Mouse (Mus musculus) left cerebral cortex, adult 2 months (tissue): ENCODE data around the gene Snx14. TPM values are rescaled to one million over a fixed set of nuclear protein-coding genes. Genes with fewer than 3 reads are reported as not detected.

ENCODE experiments used
- DNase-seq, 2 experiments: peaks; one replicate each; pipeline ENCODE4 v3.0.0; 2021 to 2022; ENCODE audit warnings: low spot score in 2 of 2, mixed read lengths in 1 of 2; ENCODE audit errors: extremely low spot score in 1 of 2
- H3K27ac ChIP-seq: fragments of 200-600 bp; 2 replicates; pipeline ENCODE4 v1.8.1; 2022
- H3K4me3 ChIP-seq: fragments of 200-600 bp; 2 replicates; pipeline ENCODE4 v1.8.1; 2022
- CTCF ChIP-seq: fragments of 200-600 bp; IDR thresholded peaks from 2 replicates; pipeline ENCODE4 v1.8.1; 2022; ENCODE audit warnings: antibody characterized with exemption, mild to moderate bottlenecking, moderate library complexity
- intact Hi-C: fragments of 180-260 bp; cut with DNase I; formaldehyde crosslinking; loops from one replicate; pipeline ENCODE4 v1.15.1; 2025
- total RNA-seq, 2 experiments: library from RNA; stranded (reverse); gene quantifications; 2 replicates each; pipeline ENCODE4 v1.2.3; 2021

Gene Snx14
- total RNA-seq, 2 experiments from 2014 or later = 51.7 to 59.9 TPM

GRCm38 (mm10) chr9:88335839-88336238 lies 102.9 kb downstream of the Snx14 start:
- no peak overlapping the region for H3K27ac ChIP-seq
- no peak overlapping the region for H3K4me3 ChIP-seq
- DNase-seq = no peak
- intact Hi-C loops = no loop called here
- no peak for TF ChIP-seq CTCF

- intact Hi-C loops = no loop called here
- no peak for TF ChIP-seq CTCF
- Histone ChIP-seq H3K27ac (no peak overlapping the region), H3K4me3 (no peak overlapping the region)
- no peak for DNase-seq
Observed at GRCm38 (mm10) chr9:88332447-88332846, 106.3 kb downstream of the Snx14 start.

GRCm38 (mm10) chr9:88330316-88330715 lies 108.4 kb downstream of the Snx14 start:
- intact Hi-C loops = no loop called here
- no peak for DNase-seq
- Histone ChIP-seq H3K4me3 (no peak overlapping the region), H3K27ac (no peak overlapping the region)
- no peak for TF ChIP-seq CTCF

- H3K4me3 ChIP-seq = no peak overlapping the region
- H3K27ac ChIP-seq = no peak overlapping the region
- intact Hi-C loops = loop anchor here (5.0 kb wide), 1 partner anchor 33 kb away; no protein-coding TSS in a partner anchor
- TF ChIP-seq CTCF = no peak
- DNase-seq = no peak
Observed at GRCm38 (mm10) chr9:88329166-88329748, 109.5 kb downstream of the Snx14 start.

GRCm38 (mm10) chr9:88328666-88329065 lies 110.1 kb downstream of the Snx14 start:
- TF ChIP-seq CTCF = no peak
- no peak overlapping the region for H3K27ac ChIP-seq
- intact Hi-C loops = loop anchor here (5.0 kb wide), 1 partner anchor 34 kb away; no protein-coding TSS in a partner anchor
- DNase-seq = no peak
- no peak overlapping the region for H3K4me3 ChIP-seq

- intact Hi-C loops = loop anchor here (5.0 kb wide), 1 partner anchor 35 kb away; no protein-coding TSS in a partner anchor
- Histone ChIP-seq H3K4me3 (peak within 1 kb of the TSS; percentile 65), H3K27ac (peak within 1 kb of the TSS; percentile 51; the same call in 1 of the 2 replicates)
- no peak; the same call in 1 of the 2 replicates for TF ChIP-seq CTCF
- DNase-seq = peak; percentile 60 to 66
Observed at GRCm38 (mm10) chr9:88326930-88327901, 111.5 kb downstream of the Snx14 start, which contains the start of gene Nt5e. Gene Nt5e (plus strand): TSS chr9:88327197.

Other genes starting within 250 kb of the Snx14 start
- gene Nt5e, start 111.8 kb downstream of the Snx14 start, total RNA-seq = 1 to 10 TPM; 2.9 TPM
- gene Gm20537, start 17.7 kb upstream of the Snx14 start, total RNA-seq = under 1 TPM in 1 of 2 experiments, not detected in 1; 0.84 TPM
- 10 to 100 TPM; 68.7 to 71.3 TPM for gene Syncrip, start 43.6 kb upstream of the Snx14 start, total RNA-seq
- gene Zfp949, start 109.1 kb upstream of the Snx14 start, total RNA-seq = 10 to 100 TPM; 26.0 to 26.2 TPM
- gene Trim43a, start 141.9 kb upstream of the Snx14 start, total RNA-seq = 1 to 10 TPM; 1.6 to 1.7 TPM